Mouse (Mus musculus): ENCODE results near the gene Apoc4. TPM values are rescaled to one million over a fixed set of nuclear protein-coding genes. Genes with fewer than 3 reads are reported as not detected.

Gene Apoc4
- under 1 TPM in 1 of 2 experiments, not detected in 1; 0.07 TPM for polyA plus RNA-seq (2017; shearing (Covaris generic))

DNA sequence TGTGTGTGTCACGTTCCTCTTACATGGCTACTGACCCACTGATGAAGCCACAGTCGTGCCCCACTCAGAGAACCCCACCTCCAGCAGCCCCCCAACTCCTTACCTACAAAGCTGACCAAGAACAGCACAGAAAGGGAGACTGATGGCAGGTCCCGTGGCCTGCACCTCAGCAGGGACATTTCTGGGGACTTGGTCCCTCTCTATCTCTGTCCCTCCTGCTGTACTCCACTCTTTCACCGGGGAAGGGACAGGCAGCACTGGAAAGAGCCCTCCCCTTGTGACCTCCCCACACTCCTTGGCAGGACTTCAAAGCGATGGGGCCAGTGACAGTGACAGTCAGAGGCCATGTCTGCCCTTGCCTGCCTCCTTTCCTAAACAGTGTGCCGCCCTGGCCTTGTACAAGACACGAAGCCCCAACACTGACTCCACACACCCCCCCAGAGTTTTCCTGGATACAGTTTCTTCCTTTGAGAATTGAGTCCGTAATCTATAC lies at the start of gene Apoc4, which contains the start of gene Gm44805:
Apoc4 (minus strand) TSS at position 278 of the 493 bp plus-strand sequence.
Gm44805 (minus strand) TSS at position 222 of the 493 bp plus-strand sequence.

DNA sequence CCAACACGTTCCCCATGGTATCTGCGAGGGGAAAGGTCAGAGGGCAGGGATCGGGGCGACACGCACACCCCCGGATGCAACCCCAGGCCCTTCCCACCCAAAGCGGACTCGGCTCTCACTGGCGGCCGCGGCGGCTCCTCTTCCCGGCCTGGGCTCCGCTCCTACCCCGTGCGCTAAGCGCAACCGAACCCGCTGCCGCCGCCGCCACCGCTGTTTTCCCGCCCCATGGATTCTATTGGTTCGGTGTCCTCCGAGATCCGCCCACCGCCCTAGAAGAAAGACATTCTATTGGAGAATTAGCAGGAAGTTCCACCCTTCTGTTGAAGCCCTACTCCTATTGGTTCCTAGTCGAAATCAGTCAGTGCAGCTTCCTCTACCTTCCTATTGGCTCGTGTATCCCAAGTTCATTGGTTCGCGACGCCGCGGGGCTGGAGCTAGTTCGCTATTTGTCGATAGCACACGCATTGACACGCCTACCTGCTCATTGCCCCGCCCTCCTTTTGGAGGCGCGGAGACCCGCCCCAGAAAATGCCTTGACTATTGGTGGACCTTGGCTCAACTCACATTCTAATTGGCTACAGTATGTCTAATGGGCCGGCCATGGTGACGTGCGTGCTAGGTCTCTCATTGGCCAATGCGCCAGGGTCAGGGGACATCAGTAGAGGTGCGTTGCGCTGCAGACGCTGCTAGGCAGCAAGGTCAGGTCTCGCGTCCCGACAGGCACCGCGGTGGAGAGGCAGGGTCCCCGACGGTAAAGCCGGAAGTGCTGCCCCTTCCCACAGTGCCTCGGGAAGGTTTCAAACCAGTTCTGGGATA lies 34.2 kb upstream of the Apoc4 start, which contains the start of gene Tomm40:
Tomm40 (minus strand) TSS at position 200 of the 816 bp plus-strand sequence.

DNA sequence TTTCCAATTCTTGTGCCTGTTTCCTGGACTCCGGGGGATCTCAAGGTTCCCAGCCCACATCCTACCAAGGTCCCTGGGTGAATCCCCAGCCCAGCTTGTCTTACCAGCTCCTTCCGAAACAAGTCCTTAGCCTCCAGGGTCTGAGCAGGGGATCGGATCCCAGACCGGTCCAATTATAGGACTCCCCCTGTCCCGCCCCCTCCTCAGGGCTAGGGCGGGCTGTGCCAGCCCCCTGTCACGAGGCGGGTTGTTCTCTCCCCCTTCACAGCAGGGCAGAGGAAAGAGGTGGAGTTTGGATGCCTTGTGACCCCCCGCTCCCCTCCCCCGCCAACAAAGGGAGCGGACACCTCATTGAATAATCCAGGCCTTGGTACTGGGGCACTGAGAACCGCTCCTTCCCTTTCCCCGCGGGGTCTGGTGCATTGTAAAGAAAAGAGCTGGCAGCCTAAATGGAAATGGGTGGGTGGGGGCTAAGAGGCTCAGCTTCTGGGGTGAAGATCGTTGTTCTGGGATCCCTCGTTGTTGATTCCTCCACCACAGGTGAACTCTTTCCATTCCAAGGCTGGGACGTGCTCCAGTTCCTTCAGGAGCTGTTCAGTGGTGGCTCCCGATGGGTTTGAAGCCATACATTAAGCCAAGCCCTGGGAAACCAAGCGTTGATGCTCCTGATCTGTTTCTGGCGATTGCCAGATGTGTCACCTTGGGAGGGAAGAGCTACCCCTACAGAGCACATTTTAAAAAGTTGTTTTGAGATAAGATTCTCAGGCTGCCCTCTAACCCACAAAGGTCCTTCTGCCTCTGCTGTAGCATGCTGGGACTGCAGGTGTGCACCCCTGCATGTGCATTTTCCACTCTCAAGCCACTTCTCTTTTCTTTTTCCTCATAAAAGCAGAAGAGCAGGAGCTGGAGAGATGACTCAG lies 17.9 kb upstream of the Apoc4 start, which contains the start of gene Apoe:
Apoe (minus strand) TSS at position 282 of the 920 bp plus-strand sequence.

DNA sequence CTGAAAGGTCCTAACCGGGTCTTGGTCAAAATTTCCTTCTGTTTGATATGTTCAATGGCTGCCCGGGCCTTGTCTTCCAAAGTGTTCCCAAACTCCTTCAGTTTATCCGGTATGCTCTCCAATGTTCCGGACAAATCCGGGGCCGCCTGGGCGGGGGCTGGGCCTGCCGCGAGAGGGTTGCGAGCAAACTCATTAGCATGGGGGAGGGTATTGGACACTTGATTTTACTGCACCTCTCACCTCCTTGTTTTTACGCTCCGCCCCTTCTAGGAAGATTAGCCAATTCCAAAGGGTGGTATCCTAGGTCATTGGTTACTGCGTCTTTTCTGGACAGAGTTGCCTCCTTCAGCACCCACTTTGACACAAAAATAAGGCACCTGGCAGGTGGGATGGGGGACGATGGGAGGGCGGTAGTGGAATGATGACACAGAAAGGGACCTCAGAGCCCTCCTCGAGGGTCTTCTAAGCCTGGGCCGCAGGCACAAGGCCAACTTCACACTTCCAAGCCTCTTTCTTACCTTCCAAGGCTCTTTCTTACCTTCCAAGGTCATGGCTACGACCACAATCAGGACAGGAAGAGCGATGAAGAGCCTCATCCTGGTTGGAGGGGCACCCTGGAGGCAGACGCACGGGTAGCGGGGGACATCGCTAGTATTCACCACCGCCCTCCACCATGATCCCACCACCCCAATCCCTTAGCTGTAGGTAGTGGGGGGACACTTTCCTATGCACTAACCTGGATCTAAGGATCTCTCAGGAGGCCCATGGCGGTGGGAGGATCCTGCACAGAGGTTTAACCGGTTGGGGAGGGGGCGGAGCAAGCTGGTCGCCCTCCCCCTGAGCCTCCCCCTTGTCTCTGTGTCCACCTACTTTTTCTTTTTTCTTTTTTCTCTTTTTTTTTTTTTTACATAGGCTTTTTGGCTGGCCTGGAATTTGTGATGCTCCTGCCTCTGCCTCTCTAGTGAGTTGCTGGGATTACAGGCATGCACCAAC lies 10.9 kb upstream of the Apoc4 start, which contains the start of gene Apoc1:
Apoc1 (minus strand) TSS at position 788 of the 993 bp plus-strand sequence.

DNA sequence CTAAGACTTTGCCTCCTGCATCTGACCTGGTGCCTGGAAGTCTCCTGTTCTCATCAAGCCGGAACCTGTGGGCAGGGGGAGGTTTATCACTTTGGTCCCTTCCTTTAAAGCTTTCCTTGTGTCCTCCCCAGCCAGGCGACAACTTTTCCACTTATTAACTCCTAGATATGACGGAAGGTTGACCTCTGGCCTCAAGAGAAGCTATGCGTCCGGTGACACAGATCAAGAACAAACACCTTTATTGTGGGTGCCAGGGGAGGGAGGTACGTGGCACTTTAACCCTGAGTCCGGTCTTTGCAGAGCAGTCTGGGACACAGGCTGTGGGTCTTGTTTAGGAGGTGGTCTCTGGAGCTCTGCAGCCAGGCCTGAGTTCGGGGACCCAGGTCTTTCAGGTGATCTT lies 3.4 kb downstream of the Apoc4 start, which contains the start of gene Apoc2:
Apoc2 (minus strand) TSS at position 70 of the 400 bp plus-strand sequence.

DNA sequence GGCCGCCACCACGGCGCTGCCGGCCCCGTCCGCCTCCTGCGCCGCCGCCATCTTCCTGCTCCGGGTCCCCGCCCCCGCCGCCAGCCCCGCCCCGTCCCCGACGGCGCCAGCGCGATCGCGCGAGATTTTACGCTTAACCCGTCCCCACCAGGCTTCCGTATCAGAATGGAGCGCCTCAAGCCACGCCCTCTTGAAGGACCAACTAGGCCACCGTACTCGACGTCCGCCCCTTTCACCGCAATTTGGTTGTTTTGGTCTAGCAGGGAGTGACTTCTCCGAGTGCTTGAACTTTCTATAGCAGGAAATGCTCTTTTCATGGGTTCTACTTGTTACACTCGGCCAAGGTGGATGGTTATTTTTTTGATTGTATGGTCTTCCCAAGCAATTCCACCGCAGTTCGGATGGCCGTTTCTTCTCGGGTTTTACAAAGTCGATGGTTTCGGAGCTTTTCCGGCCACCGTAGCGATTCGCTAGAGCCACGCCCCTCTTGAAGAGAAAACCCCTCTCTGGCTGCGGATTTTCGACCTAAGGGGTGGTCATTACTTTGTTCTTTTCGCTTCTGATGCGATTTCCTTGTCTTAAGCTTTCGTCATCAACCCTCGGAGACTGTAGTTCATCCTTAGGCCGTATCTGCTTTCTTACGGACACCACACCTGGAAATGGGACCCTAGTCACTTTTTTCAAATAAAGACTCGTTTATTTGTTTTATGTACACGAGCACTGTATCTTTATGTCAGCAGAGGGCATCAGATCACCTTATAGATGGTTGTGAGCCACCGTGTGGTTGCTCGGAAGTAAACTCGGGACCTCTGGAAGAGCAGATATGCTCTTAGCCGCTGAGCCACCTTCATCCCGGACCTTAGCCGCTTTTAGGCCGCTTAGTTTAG lies 16.1 kb downstream of the Apoc4 start, which contains the start of gene Clptm1:
Clptm1 (minus strand) TSS at position 79 of the 887 bp plus-strand sequence.

DNA sequence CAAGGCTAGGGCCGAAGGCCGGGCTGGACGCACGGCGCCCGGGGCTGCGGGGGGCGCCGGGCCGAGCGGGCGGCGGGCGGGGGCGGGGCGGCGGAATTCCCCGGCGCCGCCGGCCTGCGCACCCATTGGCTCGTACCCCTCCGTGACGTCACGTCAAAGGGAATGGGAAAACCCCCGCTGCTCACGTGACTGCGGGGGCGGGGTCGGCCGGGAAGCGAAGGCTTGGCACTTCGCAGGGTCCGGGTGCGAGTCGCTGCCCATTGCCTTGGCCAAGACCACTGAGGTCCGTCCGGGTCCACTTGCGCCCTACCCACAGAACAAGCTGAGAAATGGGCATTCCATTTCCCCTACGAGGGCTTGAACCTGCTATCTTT lies 51.9 kb downstream of the Apoc4 start, which contains the start of gene Relb:
Relb (minus strand) TSS at position 78 of the 374 bp plus-strand sequence.

Other genes with a start within 250 kb of the Apoc4 start
- 1 to 10 TPM; 6.1 to 8.5 TPM for gene Mark4, start 222.7 kb downstream of the Apoc4 start, polyA plus RNA-seq (2017; shearing (Covaris generic))
- gene Exoc3l2, start 218.1 kb downstream of the Apoc4 start, polyA plus RNA-seq (2017; shearing (Covaris generic)), result under 1 TPM in 1 of 2 experiments, not detected in 1; 0.09 TPM
- gene Bloc1s3, start 173.1 kb downstream of the Apoc4 start, polyA plus RNA-seq (2017; shearing (Covaris generic)), result 1 to 10 TPM; 9.1 to 9.8 TPM
- gene Trappc6a, start 173.1 kb downstream of the Apoc4 start, polyA plus RNA-seq (2017; shearing (Covaris generic)), result 100 to 1,000 TPM in 1 of 2 experiments, 10 to 100 TPM in 1; 79.0 to 101 TPM
- under 1 TPM in 1 of 2 experiments, not detected in 1; 0.60 TPM for gene Nkpd1, start 163.6 kb downstream of the Apoc4 start, polyA plus RNA-seq (2017; shearing (Covaris generic))
- 10 to 100 TPM; 15.7 to 15.9 TPM for gene Ppp1r37, start 118.4 kb downstream of the Apoc4 start, polyA plus RNA-seq (2017; shearing (Covaris generic))
- gene Zfp296, start 104.2 kb downstream of the Apoc4 start, polyA plus RNA-seq (2017; shearing (Covaris generic)), result 1 to 10 TPM in 1 of 2 experiments, under 1 TPM in 1; 0.94 to 1.7 TPM
- 100 to 1,000 TPM; 111 to 136 TPM for gene Gemin7, start 103.9 kb downstream of the Apoc4 start, polyA plus RNA-seq (2017; shearing (Covaris generic))
- 10 to 100 TPM; 59.6 to 76.8 TPM for gene Clasrp, start 77.0 kb downstream of the Apoc4 start, polyA plus RNA-seq (2017; shearing (Covaris generic))
- 100 to 1,000 TPM in 1 of 2 experiments, 10 to 100 TPM in 1; 95.9 to 105 TPM for gene Relb, start 52.0 kb downstream of the Apoc4 start, polyA plus RNA-seq (2017; shearing (Covaris generic))
- gene Clptm1, start 16.4 kb downstream of the Apoc4 start, polyA plus RNA-seq (2017; shearing (Covaris generic)), result 100 to 1,000 TPM; 150 to 152 TPM
- not detected for gene Apoc2, start 3.5 kb downstream of the Apoc4 start, polyA plus RNA-seq (2017; shearing (Covaris generic))
- not detected for gene Gm44805, start 56 bp downstream of the Apoc4 start, polyA plus RNA-seq (2017; shearing (Covaris generic))
- 1 to 10 TPM in 1 of 2 experiments, not detected in 1; 1.5 TPM for gene Apoc1, start 11.2 kb upstream of the Apoc4 start, polyA plus RNA-seq (2017; shearing (Covaris generic))
- gene Apoe, start 17.7 kb upstream of the Apoc4 start, polyA plus RNA-seq (2017; shearing (Covaris generic)), result 10 to 100 TPM; 10.9 to 46.1 TPM
- gene Tomm40, start 34.0 kb upstream of the Apoc4 start, polyA plus RNA-seq (2017; shearing (Covaris generic)), result 10 to 100 TPM; 74.3 to 77.1 TPM
- gene Nectin2, start 69.0 kb upstream of the Apoc4 start, polyA plus RNA-seq (2017; shearing (Covaris generic)), result under 1 TPM; 0.10 to 0.84 TPM
- gene Bcam, start 89.5 kb upstream of the Apoc4 start, polyA plus RNA-seq (2017; shearing (Covaris generic)), result 10 to 100 TPM in 1 of 2 experiments, 1 to 10 TPM in 1; 2.3 to 15.9 TPM
- 1 to 10 TPM in 1 of 2 experiments, under 1 TPM in 1; 0.25 to 1.3 TPM for gene Cblc, start 115.3 kb upstream of the Apoc4 start, polyA plus RNA-seq (2017; shearing (Covaris generic))
- 100 to 1,000 TPM in 1 of 2 experiments, 10 to 100 TPM in 1; 88.9 to 130 TPM for gene Bcl3, start 141.3 kb upstream of the Apoc4 start, polyA plus RNA-seq (2017; shearing (Covaris generic))
- gene Gm19345, start 170.5 kb upstream of the Apoc4 start, polyA plus RNA-seq (2017; shearing (Covaris generic)), result not detected
- under 1 TPM in 1 of 2 experiments, not detected in 1; 0.10 TPM for gene Ceacam16, start 179.8 kb upstream of the Apoc4 start, polyA plus RNA-seq (2017; shearing (Covaris generic))
- under 1 TPM in 1 of 2 experiments, not detected in 1; 0.06 TPM for gene Ceacam19, start 206.5 kb upstream of the Apoc4 start, polyA plus RNA-seq (2017; shearing (Covaris generic))
- 10 to 100 TPM; 27.5 to 32.5 TPM for gene Pvr, start 239.7 kb upstream of the Apoc4 start, polyA plus RNA-seq (2017; shearing (Covaris generic))